Mouse (Mus musculus) testis, adult 2 months (tissue): ENCODE measurements around the gene Myl4.

Experiments used
- CTCF ChIP-seq: fragments of 200-500 bp; IDR thresholded peaks from 2 replicates; pipeline ENCODE4 v1.5.1; 2012; ENCODE audit warnings: low read depth, mild to moderate bottlenecking, inconsistent platforms, low read length, moderate library complexity; ENCODE audit not compliant: control insufficient read depth, insufficient read depth, insufficient replicate concordance
- POLR2A ChIP-seq: fragments of 200-500 bp; IDR thresholded peaks from 2 replicates; pipeline ENCODE4 v1.6.1; 2012; ENCODE audit warnings: low read depth, mild to moderate bottlenecking, inconsistent platforms, low read length, moderate library complexity; ENCODE audit not compliant: control insufficient read depth

GRCm38 (mm10) chr11:104627616-104628301, 77.3 kb downstream of the Myl4 start:
- TF ChIP-seq CTCF (no peak), POLR2A (no peak)
